Mouse (Mus musculus): ENCODE measurements around the gene Caskin1. TPM values are rescaled to one million over a fixed set of nuclear protein-coding genes. Genes with fewer than 3 reads are reported as not detected.

The Caskin1 gene
- total RNA-seq, 2 experiments from 2014 or later = 0.10 to 0.43 TPM

GRCm38 (mm10) chr17:24470701-24471527 lies 17.5 kb upstream of the Caskin1 start:
- intact Hi-C loops (cut with DNase I) = no loop called here
- DNase-seq = peak in 1 of 2 experiments; percentile 27

- intact Hi-C loops (cut with DNase I) = no loop called here
- peak; percentile 59 to 60 for DNase-seq
Measured at GRCm38 (mm10) chr17:24472512-24472911, 15.9 kb upstream of the Caskin1 start.

GRCm38 (mm10) chr17:24473612-24474275 lies 14.7 kb upstream of the Caskin1 start, which contains the start of gene Bricd5:
TSS of gene Bricd5 (plus strand) at chr17:24473884.
- DNase-seq = no peak
- intact Hi-C loops (cut with DNase I) = no loop called here

DNA sequence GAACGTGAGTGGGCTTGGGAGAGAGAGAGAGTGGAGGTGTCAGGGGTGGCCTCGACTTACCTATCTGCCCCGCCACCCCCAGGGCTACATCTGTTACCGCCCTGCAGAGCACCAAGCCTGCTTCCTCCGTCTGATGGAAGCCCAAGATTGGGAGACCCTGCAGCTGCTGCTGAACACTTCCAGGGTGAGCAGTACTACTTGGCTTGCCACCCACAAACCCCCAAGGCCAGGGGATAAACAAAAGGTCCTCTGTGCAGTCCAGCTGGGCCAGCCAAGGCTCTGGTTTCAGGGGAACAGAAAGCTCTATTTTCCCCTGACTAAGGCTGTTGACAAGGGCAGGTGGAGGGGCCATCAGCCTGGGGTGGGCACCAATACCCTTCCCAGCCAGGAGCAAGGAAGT lies 13.8 kb upstream of the Caskin1 start:
- no peak for DNase-seq
- intact Hi-C loops (cut with DNase I) = no loop called here

DNA sequence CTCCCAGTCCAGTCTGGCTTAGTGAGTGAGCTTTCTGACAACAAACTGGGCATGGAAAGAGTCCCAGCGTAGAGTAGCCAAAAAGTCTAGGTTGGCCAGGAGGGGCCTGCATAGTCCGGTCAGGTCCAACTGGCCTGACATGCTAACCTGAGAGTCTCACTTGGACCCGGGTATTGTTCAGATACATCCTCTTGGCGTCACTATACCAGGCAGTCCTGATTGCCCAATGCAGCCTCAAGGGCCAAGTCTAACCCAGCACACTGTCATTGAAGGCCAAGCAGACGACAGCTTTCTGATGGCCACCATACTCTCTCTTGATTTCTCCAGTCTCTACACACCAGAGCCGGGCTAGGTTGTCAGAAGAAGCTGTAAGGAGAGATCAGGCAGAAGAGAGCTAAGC lies 12.8 kb upstream of the Caskin1 start:
- intact Hi-C loops (cut with DNase I) = no loop called here
- DNase-seq = no peak

DNA sequence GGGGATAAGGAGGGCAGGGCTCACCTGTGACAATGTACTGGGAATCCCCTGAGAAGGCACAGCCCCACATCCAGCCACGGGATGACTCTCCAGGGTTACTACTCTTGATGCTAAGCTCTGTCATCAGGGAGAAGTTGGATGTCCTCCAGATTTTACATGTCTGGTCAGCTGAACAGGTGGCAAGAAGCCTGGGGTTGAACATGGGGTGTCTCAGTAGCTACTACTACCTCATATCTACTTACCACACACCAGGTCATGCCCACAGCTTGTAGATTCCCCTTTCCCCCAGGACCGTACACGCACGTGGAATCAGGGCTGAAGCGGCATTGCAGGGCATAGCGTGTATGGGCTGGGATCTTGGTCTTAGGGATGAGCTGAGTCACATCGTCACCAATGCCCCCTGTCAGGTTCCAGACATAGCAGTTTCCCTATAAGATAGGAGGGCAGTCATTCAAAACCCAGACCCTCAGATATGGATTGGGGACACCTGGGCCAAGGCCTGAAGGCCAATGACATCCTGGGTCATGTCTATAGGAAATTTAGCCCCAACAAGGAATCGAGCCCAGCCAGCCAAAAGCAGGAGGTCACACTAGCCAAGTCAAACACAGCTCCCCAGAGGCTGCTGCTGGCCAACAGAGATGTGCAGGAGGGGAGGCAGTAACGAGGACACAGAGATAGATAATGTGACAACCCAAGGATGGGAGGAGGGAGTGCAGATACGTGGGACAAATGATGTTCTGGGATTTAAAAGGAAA lies 12.2 kb upstream of the Caskin1 start:
- DNase-seq = no peak
- intact Hi-C loops (cut with DNase I) = no loop called here

GRCm38 (mm10) chr17:24477053-24477984 lies 11.1 kb upstream of the Caskin1 start:
- DNase-seq = no peak
- intact Hi-C loops (cut with DNase I) = no loop called here

GRCm38 (mm10) chr17:24477985-24478600 lies 10.3 kb upstream of the Caskin1 start:
- intact Hi-C loops (cut with DNase I) = no loop called here
- DNase-seq = no peak

DNA sequence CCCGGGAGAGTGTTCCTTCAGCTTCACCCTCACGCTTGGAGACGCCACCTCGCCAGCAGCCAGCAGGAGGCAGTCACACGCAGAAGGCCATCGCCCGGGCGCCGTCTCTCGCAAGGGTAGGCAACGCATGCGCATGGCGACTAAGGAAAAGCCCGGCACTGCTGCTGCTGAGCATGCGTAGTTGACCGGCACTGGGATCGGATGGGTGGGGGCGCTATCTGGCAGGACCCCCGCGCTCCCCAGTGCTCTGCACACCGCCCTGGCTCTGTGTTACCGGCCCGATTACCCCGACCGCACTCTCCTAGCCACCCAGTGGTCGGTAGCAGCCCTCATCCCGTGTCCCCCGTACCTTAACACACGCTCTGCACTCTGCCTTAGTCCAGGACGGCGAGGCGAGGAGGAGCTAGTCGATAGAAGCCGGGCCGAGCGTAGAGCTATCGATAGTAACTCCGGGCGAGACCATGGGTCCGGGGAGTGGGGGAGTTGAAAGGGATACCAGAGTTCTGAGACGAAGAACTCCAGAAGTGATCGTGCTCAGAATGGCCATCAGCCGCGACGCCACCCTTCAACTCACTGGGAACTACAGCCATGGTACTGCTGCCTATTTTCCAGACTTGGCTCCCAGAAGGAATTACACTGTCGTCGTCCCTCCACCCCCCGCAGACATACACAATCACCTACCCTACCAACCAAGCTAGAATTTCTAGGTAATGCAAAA lies 9.6 kb upstream of the Caskin1 start, which contains the start of gene Mlst8:
TSS of gene Mlst8 (minus strand) at position 416 of the 718 bp plus-strand sequence.
- peak; percentile 98 to 99 for DNase-seq
- intact Hi-C loops (cut with DNase I) = no loop called here

- intact Hi-C loops (cut with DNase I) = no loop called here
- DNase-seq = no peak
Measured at GRCm38 (mm10) chr17:24479431-24479830, 9.0 kb upstream of the Caskin1 start.

GRCm38 (mm10) chr17:24480201-24480826 lies 8.1 kb upstream of the Caskin1 start:
- intact Hi-C loops (cut with DNase I) = loop anchor here (5.0 kb wide), 1 partner anchor 47 kb away; the partner anchor contains the start of gene Traf7
- no peak for DNase-seq

GRCm38 (mm10) chr17:24481027-24481815 lies 7.2 kb upstream of the Caskin1 start:
- intact Hi-C loops (cut with DNase I) = loop anchor here (5.0 kb wide), 1 partner anchor 46 kb away; the partner anchor contains the start of gene Traf7
- no peak for DNase-seq

DNA sequence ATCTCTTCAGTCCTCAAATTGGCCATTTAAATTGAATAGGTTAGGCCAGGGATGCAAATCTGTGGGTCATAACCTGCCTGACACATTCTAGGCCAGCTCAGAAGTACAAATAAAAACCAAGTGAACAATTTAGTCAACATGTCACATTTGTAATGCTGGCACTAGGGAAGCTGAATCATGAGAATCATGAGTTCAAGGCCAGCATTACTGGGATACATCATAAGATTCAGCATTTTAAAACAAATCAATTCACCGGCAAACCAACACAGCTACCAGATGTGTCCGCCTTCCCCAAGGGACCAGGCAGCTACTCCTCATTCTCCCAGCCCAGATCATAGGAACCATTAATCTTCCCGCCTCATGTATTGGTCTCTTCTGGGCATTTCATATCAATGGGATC lies 4.9 kb upstream of the Caskin1 start:
- intact Hi-C loops (cut with DNase I) = loop anchor here (5.0 kb wide), 1 partner anchor 44 kb away; the partner anchor contains the start of gene Traf7
- DNase-seq = no peak

- peak in 1 of 2 experiments; percentile 37 for DNase-seq
- intact Hi-C loops (cut with DNase I) = no loop called here
Measured at GRCm38 (mm10) chr17:24485090-24485860, 3.1 kb upstream of the Caskin1 start.

DNA sequence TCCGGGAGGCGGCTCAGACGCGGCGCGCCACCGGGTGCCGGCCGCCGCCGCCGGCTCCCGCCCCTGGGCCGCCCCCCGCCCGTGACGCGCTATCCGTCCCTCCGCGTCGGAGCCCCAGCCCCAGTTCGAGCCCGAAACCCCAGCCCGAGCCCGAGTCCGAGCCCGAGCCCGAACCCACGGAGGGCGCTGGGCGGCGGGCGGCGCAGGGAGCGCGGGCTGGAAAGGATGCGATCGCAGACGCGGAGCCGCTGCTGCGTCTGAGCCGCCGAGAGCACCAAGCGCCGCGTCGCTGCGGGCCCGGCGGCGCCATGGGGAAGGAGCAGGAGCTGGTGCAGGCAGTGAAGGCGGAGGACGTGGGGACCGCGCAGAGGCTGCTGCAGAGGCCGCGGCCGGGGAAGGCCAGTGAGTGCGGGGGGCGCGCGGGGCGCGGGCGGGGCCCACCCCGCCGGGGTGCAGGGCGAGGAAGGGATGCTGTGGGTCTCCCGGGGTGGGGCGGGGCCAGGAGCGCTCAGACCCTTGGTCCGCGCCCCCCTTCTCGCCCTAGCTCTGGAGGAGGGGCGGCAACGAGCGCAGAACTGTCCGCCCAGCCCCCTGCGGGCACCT lies 362 bp downstream of the Caskin1 start:
- intact Hi-C loops (cut with DNase I) = no loop called here
- DNase-seq = peak; percentile 46 to 49
